Mouse (Mus musculus) kidney, postnatal 0 days (tissue): ENCODE data around the gene Kncn. TPM values are rescaled to one million over a fixed set of nuclear protein-coding genes. Genes with fewer than 3 reads are reported as not detected.

Experiments used
- ATAC-seq: fragments of 200-750 bp; cut with Nextera tagmentation; replicated peaks from 2 replicates; pipeline ENCODE4 v1.8.0; 2017; ENCODE audit warnings: low read depth, moderate number of reproducible peaks, moderate TSS enrichment, moderate library complexity; ENCODE audit not compliant: low FRiP score
- DNase-seq: peaks from one replicate; pipeline ENCODE4 v3.0.0-alpha.2; 2016; ENCODE audit warnings: low spot score
- H3K27ac ChIP-seq: fragments of 300-500 bp; sonication (generic); 2 replicates; pipeline ENCODE4 v1.5.1; 2014; ENCODE audit warnings: mild to moderate bottlenecking
- H3K27me3 ChIP-seq: fragments of 300-500 bp; sonication (generic); 2 replicates; pipeline ENCODE4 v1.6.1; 2014; ENCODE audit warnings: low read length, mixed read lengths; ENCODE audit not compliant: insufficient read depth
- H3K36me3 ChIP-seq: fragments of 300-500 bp; sonication (generic); 2 replicates; pipeline ENCODE4 v1.6.1; 2014; ENCODE audit warnings: low read length, mixed read lengths; ENCODE audit not compliant: insufficient read depth
- H3K4me1 ChIP-seq: fragments of 300-500 bp; sonication (generic); replicated peaks from 2 replicates; pipeline ENCODE4 v1.6.1; 2014; ENCODE audit warnings: antibody characterized with exemption, low read length, mixed read lengths; ENCODE audit not compliant: insufficient read depth
- H3K4me2 ChIP-seq: fragments of 300-500 bp; sonication (generic); 2 replicates; pipeline ENCODE4 v1.6.1; 2014; ENCODE audit warnings: mild to moderate bottlenecking, low read length, moderate library complexity, mixed read lengths
- H3K4me3 ChIP-seq: fragments of 300-500 bp; sonication (generic); replicated peaks from 2 replicates; pipeline ENCODE4 v1.5.1; 2014; ENCODE audit warnings: low read depth, low read length
- H3K9ac ChIP-seq: fragments of 300-500 bp; sonication (generic); 2 replicates; pipeline ENCODE4 v1.6.1; 2014; ENCODE audit warnings: low read depth, low read length
- H3K9me3 ChIP-seq: fragments of 300-500 bp; sonication (generic); replicated peaks from 2 replicates; pipeline ENCODE4 v1.6.1; 2016; ENCODE audit warnings: low read length, inconsistent platforms, mixed read lengths
- CTCF ChIP-seq: IDR thresholded peaks from 2 replicates; pipeline ENCODE4 v1.5.1; 2016; ENCODE audit warnings: antibody characterized with exemption, low read depth, mild to moderate bottlenecking, moderate library complexity
- WGBS: fragments of 180-500 bp; shearing (Covaris S2); extraction: QIAGEN DNeasy Blood & Tissue Kit; methylation state at CpG from one replicate; pipeline ENCODE4 v1.1.7; 2014; 5-methylcytosine and 5-hydroxymethylcytosine counted together
- polyA plus RNA-seq: library from polyadenylated mRNA; unstranded; fragments of >200 nt; fragmentation: Nextera tagmentation; extraction: Ambion mirVana; gene quantifications from 2 replicates; pipeline ENCODE4 v1.2.1, GENCODE M21; 2015

Gene Kncn
- polyA plus RNA-seq, 1 experiment from 2014 or later, result 0.05 TPM

DNA sequence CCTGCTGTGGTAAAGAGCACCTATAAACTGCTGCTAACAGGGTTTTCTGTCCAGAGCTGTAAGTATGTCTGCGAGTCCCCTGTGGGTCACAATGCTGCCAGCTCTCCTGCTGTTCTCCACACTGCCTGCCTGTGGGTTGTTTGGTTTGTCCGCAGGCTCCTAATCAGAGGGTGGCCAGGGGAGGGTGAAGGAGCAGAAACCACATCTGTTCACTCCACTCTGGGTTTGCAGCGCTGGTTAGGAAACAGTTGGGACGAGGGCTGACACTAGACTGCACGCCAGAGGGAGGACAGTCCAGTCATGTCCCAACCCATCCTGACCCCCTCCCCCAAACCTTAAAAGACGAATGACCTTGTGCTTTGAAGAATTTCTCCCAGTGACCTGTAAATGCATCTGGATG, 29.1 kb upstream of the Kncn start:
- no peak for ATAC-seq
- Histone ChIP-seq H3K4me1 (no peaks in the 10 kb centered on the region), H3K27me3 (no peaks in the 10 kb centered on the region), H3K9me3 (no peaks in the 10 kb centered on the region), H3K36me3 (0 out of 2 replicates have a peak, but pooled peaks cover 17% of the 10 kb centered on the region), H3K27ac (no peak overlapping the region), H3K4me3 (no peak overlapping the region), H3K9ac (no peak overlapping the region), H3K4me2 (no peak overlapping the region)
- TF ChIP-seq CTCF, result no peak
- WGBS, result 51% methylated on average over 6 of the region's 6 CpGs
- no peak for DNase-seq

DNA sequence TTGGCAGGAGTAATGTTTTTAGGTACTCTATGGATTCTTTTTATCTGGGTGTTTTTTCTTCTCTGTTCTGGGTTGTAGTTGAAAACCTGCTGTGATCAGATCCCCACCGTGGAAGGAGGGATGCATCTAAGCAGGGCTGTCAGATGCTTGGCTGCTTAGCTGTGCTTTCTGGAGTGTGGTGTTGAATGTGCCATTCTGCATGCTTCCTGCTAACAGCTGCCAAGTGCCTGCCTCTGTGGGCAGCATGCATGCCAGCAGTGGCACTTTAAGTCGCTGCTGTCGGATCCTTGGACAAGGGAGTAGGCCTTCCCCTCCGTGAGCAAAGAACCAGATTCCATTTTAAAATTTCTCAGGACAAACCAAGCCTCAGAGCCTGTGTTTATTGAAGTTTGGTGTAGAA, 28.6 kb upstream of the Kncn start:
- no peaks in the 10 kb centered on the region for H3K9me3 ChIP-seq
- no peak overlapping the region for H3K4me2 ChIP-seq
- no peak for TF ChIP-seq CTCF
- ATAC-seq (no peak), DNase-seq (no peak)
- H3K4me1 ChIP-seq, result no peaks in the 10 kb centered on the region
- no peak overlapping the region for H3K27ac ChIP-seq
- H3K9ac ChIP-seq, result no peak overlapping the region
- H3K27me3 ChIP-seq, result no peaks in the 10 kb centered on the region
- H3K36me3 ChIP-seq, result 0 out of 2 replicates have a peak, but pooled peaks cover 14% of the 10 kb centered on the region
- WGBS, result 78% methylated on average over 4 of the region's 4 CpGs
- H3K4me3 ChIP-seq, result no peak overlapping the region

DNA sequence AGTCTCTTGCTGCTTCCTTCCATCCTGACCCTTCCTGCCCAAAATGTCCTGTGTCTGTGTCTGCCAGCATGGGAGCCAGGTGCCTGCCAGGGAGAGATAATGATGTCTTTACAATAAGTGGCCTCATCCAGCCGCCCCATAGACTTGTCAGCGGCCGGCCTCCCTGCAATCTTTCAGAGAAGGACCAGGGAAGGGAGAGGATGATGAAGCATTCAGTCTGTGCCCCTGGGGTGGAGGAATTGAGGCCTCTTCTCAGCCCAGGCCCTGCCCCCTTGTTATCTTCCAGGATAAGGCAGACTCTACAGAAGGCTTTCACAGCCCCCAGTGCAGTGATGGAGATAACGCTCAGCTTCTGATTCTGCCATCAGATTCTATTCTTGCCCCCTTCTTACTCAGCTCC, 27.9 kb upstream of the Kncn start:
- no peak for DNase-seq
- H3K36me3 ChIP-seq, result 0 out of 2 replicates have a peak, but pooled peaks cover 11% of the 10 kb centered on the region
- WGBS, result 83% methylated on average over 4 of the region's 4 CpGs
- H3K4me3 ChIP-seq, result no peak overlapping the region
- ATAC-seq, result no peak
- no peaks in the 10 kb centered on the region for H3K4me1 ChIP-seq
- H3K9me3 ChIP-seq, result no peaks in the 10 kb centered on the region
- no peak overlapping the region for H3K9ac ChIP-seq
- H3K4me2 ChIP-seq, result no peak overlapping the region
- no peak overlapping the region for H3K27ac ChIP-seq
- H3K27me3 ChIP-seq, result no peaks in the 10 kb centered on the region
- TF ChIP-seq CTCF, result no peak

DNA sequence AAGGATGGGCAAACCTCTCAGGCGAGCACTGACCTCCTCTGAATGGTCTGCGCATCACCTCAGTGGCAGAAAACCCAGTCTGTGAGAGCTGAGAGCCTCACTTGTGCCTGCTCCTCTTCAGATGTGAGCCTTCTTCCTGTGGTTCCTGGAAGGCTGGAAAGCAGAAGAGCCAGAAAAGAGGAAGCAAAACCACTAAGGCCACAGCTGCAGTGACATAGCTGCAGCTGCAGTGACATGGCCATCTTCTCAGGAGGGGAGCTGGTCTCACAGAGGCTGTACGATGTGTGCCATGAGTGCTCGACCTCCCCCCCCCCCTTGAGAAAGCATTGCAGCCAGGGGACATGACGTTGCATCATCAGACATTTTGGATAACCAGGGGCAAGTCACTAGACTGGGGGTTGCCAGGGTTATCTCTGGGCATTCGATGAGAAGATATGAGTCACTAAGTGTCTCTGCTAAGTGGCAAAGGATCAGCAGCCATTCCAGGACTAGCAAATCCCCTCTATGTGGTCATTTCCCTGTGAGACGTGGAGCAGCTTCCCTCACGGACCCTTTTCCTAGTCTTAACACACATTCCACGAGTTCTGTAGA, 26.8 kb upstream of the Kncn start:
- Histone ChIP-seq H3K27ac (no peak overlapping the region), H3K9ac (no peak overlapping the region), H3K36me3 (0 out of 2 replicates have a peak, but pooled peaks cover 15% of the 10 kb centered on the region), H3K27me3 (no peaks in the 10 kb centered on the region), H3K9me3 (no peaks in the 10 kb centered on the region), H3K4me3 (no peak overlapping the region), H3K4me2 (no peak overlapping the region), H3K4me1 (no peaks in the 10 kb centered on the region)
- no peak for DNase-seq
- no peak for ATAC-seq
- 82% methylated on average over 9 of the region's 9 CpGs for WGBS
- TF ChIP-seq CTCF, result no peak

DNA sequence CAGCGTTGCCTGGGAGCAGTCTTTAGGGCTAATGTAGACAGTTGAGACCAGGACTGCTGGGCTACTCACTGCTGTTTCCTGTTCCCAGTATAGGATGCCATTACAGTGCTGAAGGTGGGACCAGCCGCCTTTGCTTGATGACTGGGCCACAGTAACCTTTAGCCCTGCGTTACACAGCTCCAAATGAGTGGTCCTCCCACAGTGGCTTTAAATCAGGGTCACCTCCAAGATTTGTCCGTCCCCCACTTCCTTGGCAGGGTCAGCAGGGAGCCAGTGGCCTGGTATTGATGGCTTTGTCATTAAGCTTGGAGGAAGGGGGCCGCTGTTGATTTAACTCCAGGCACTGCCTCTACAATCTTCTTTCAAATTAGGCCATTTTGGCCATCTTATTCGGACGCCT, 20.8 kb upstream of the Kncn start:
- Histone ChIP-seq H3K4me1 (no peaks in the 10 kb centered on the region), H3K4me2 (no peak overlapping the region), H3K4me3 (no peak overlapping the region), H3K27me3 (no peaks in the 10 kb centered on the region), H3K9me3 (no peaks in the 10 kb centered on the region), H3K27ac (no peak overlapping the region), H3K36me3 (peaks cover 6% of the 10 kb centered on the region; the same call in 1 of the 2 replicates), H3K9ac (no peak overlapping the region)
- TF ChIP-seq CTCF, result no peak
- DNase-seq (no peak), ATAC-seq (no peak)
- 46% methylated on average over 7 of the region's 7 CpGs for WGBS

DNA sequence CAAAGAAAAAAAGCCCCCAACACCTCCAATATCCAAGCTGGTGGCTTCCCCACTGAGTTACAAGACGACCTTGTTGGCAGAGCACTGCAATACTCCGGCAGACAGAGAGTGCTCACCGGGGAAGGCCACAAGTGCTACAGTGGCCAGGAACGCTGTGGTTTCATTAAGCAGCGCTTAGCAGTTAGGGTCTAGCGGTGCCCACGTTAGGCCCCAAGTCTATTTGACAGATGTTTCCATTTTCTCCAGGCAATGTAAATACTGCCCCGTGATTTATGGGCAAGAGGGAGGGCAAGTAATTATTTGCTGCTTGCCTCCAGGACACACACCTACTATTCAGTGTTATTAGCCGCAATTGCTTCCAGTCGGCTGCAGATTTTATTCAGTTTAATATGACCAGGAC, 20.3 kb upstream of the Kncn start:
- Histone ChIP-seq H3K9ac (no peak overlapping the region), H3K9me3 (no peaks in the 10 kb centered on the region), H3K36me3 (peaks cover 6% of the 10 kb centered on the region; the same call in 1 of the 2 replicates), H3K27ac (no peak overlapping the region), H3K27me3 (no peaks in the 10 kb centered on the region), H3K4me2 (no peak overlapping the region), H3K4me3 (no peak overlapping the region), H3K4me1 (no peaks in the 10 kb centered on the region)
- TF ChIP-seq CTCF, result no peak
- DNase-seq (peak; percentile 7), ATAC-seq (no peak)
- WGBS, result 24% methylated on average over 10 of the region's 10 CpGs
